Mouse (Mus musculus) kidney, adult 2 months (tissue): ENCODE results near the gene Mrps18c.

Source experiments
- CTCF ChIP-seq: fragments of 200-500 bp; conservative IDR thresholded peaks from 2 replicates; pipeline ENCODE4 v1.5.1; 2011; ENCODE audit warnings: low read depth, mild to moderate bottlenecking, control low read depth, low read length, moderate library complexity, mixed read lengths; ENCODE audit not compliant: insufficient read depth, insufficient read length
- POLR2A ChIP-seq: fragments of 200-500 bp; IDR thresholded peaks from one replicate; pipeline ENCODE4 v1.6.1; 2011; ENCODE audit warnings: low read depth, low read length, control low read depth

- TF ChIP-seq POLR2A (no peak), CTCF (no peak)
Observed at GRCm38 (mm10) chr5:100761736-100762135, 36.7 kb upstream of the Mrps18c start.
